Mouse (Mus musculus): ENCODE results near the gene Mrps6.
"Not testable (repeated sequence)": the region's sequence is repeated elsewhere in the genome, so short reads cannot be mapped to it uniquely, and the experiment has no call there.

The Mrps6 gene

GRCm38 (mm10) chr16:92061586-92061985 lies 3.5 kb downstream of the Mrps6 start:
- in situ Hi-C loops (cut with MboI, MseI): no loop called here

- in situ Hi-C loops (cut with MboI, MseI): no loop called here
These were observed 4.8 kb downstream of the Mrps6 start for GRCm38 (mm10) chr16:92062832-92063231.

- in situ Hi-C loops (cut with MboI, MseI): no loop called here
These were observed 6.7 kb downstream of the Mrps6 start for GRCm38 (mm10) chr16:92064801-92065200.

- in situ Hi-C loops (cut with MboI, MseI): no loop called here
These were observed 12.3 kb downstream of the Mrps6 start for GRCm38 (mm10) chr16:92070338-92070737.

GRCm38 (mm10) chr16:92076797-92077196 lies 18.7 kb downstream of the Mrps6 start:
- in situ Hi-C loops (cut with MboI, MseI): no loop called here

GRCm38 (mm10) chr16:92083771-92084453 lies 25.8 kb downstream of the Mrps6 start:
- in situ Hi-C loops (cut with MboI, MseI): no loop called here

- in situ Hi-C loops (cut with MboI, MseI): no loop called here
These were observed 31.2 kb downstream of the Mrps6 start for GRCm38 (mm10) chr16:92089225-92089624.

- in situ Hi-C loops (cut with MboI, MseI): no loop called here
These were observed 33.8 kb downstream of the Mrps6 start for GRCm38 (mm10) chr16:92091876-92092275.

GRCm38 (mm10) chr16:92098351-92099051 lies 40.4 kb downstream of the Mrps6 start:
- in situ Hi-C loops (cut with MboI, MseI): no loop called here

GRCm38 (mm10) chr16:92099598-92099997 lies 41.5 kb downstream of the Mrps6 start:
- in situ Hi-C loops (cut with MboI, MseI): no loop called here

GRCm38 (mm10) chr16:92100111-92100510 lies 42.0 kb downstream of the Mrps6 start:
- in situ Hi-C loops (cut with MboI, MseI): no loop called here

- in situ Hi-C loops (cut with MboI, MseI): no loop called here
These were observed 44.0 kb downstream of the Mrps6 start for GRCm38 (mm10) chr16:92102115-92102514.

- in situ Hi-C loops (cut with MboI, MseI): not testable (repeated sequence)
These were observed 44.9 kb downstream of the Mrps6 start for GRCm38 (mm10) chr16:92102931-92103330.

- in situ Hi-C loops (cut with MboI, MseI): no loop called here
These were observed 45.7 kb downstream of the Mrps6 start for GRCm38 (mm10) chr16:92103572-92104331.

- in situ Hi-C loops (cut with MboI, MseI): no loop called here
These were observed 46.2 kb downstream of the Mrps6 start for GRCm38 (mm10) chr16:92104332-92104590.

- in situ Hi-C loops (cut with MboI, MseI): no loop called here
These were observed 46.9 kb downstream of the Mrps6 start for GRCm38 (mm10) chr16:92104951-92105350.

GRCm38 (mm10) chr16:92105631-92106030 lies 47.6 kb downstream of the Mrps6 start:
- in situ Hi-C loops (cut with MboI, MseI): no loop called here

GRCm38 (mm10) chr16:92107346-92107745 lies 49.3 kb downstream of the Mrps6 start:
- in situ Hi-C loops (cut with MboI, MseI): no loop called here

GRCm38 (mm10) chr16:92114706-92115241 lies 56.7 kb downstream of the Mrps6 start:
- in situ Hi-C loops (cut with MboI, MseI): no loop called here

GRCm38 (mm10) chr16:92115611-92116421 lies 57.7 kb downstream of the Mrps6 start:
- in situ Hi-C loops (cut with MboI, MseI): no loop called here

- in situ Hi-C loops (cut with MboI, MseI): no loop called here
These were observed 59.5 kb downstream of the Mrps6 start for GRCm38 (mm10) chr16:92117337-92118209.

Measured in T-helper 1 cell (primary cell).